Mouse (Mus musculus): Measurements from ENCODE around the gene Golga2. TPM values are rescaled to one million over a fixed set of nuclear protein-coding genes. Genes with fewer than 3 reads are reported as not detected.

Gene Golga2
- 45.3 TPM for polyA plus RNA-seq (2017; shearing (Covaris generic))

GRCm38 (mm10) chr2:32287334-32287840 is at the start of gene Golga2:
Gene Golga2 (plus strand): TSS chr2:32287384.

GRCm38 (mm10) chr2:32259657-32260417 is 27.3 kb upstream of the Golga2 start, which contains the start of gene Uck1:
Gene Uck1 (minus strand): TSS chr2:32260159.

DNA sequence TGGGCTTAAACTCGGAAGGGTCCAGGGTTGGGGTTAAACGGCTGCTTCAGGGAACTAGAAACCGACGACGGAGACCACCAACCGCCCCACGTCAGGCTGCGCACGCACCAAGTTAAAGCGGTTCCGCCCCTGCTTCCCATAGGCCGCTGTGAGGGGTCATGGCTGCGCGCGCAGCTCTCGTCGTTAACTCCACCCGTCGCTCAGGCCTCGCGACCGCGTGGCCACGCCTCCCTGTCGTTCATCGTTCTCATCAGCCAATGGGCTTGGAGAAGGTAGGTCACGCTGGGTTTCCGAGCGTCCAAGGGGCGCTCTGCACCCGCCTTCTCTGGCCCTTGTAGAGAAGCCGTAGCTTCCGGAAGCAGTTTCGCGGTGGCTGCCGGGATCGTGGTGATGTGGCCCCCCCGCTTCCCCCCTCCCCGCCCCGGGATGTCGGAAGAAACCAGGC is 761 bp downstream of the Golga2 start, which contains the start of gene Swi5:
Gene Swi5, minus strand, starts transcription at position 153 of the 445 bp plus-strand sequence.

DNA sequence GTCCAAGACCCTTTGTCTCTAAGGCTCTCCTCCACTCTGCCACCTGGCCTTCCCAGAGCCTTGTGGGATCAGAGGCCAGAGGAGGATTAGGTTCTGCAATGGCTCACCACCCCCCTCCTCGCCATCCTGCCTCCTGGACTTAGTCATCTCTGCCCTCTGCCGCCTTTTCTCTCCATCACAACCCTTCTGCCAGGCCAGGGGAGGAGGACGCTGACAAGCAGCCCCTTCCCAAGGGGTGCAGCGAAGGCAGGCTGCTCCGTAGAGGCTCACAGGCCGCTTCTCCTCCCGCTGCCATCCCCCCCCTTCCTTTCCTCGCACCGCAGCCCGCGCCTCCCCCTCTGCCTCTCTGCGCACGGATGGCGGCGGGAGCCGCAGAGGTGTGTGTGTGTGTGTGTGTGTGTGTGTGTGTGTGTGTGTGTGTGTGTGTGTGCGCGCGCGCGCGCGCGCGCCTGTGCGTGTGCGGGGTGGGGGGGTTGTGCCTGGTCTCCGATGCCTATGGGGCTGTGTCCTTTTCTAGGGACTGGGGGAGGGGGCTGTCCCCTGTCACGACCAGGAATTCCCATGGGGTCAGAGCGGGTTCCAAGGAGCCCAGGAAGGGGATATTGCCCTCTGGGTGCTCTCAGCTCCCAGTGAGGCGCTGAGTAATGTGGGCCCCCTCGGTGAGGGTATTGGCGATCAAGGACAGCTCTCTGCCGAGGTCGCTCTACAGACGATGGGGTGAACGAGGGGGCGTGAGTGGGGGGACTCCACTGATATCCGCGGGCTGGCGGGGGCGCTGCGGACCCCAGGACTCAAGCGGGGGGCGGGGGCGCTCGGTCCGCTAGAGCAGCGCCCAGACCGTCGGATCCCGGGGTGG is 65.2 kb downstream of the Golga2 start, which contains the start of gene Ciz1:
Gene Ciz1, plus strand, starts transcription at position 177 of the 856 bp plus-strand sequence.

GRCm38 (mm10) chr2:32353007-32353542 is 65.9 kb downstream of the Golga2 start, which contains the start of gene Dnm1:
Gene Dnm1 (minus strand): TSS chr2:32353338.

Other genes with a start within 250 kb of the Golga2 start
- 30.1 TPM for gene Fam78a, start 202.5 kb upstream of the Golga2 start, polyA plus RNA-seq (2017; shearing (Covaris generic))
- gene Plpp7, start 191.9 kb upstream of the Golga2 start, polyA plus RNA-seq (2017; shearing (Covaris generic)) = not detected
- 17.2 TPM for gene Prrc2b, start 136.3 kb upstream of the Golga2 start, polyA plus RNA-seq (2017; shearing (Covaris generic))
- gene Pomt1, start 50.8 kb upstream of the Golga2 start, polyA plus RNA-seq (2017; shearing (Covaris generic)) = 11.7 TPM
- 90.7 TPM for gene Uck1, start 27.2 kb upstream of the Golga2 start, polyA plus RNA-seq (2017; shearing (Covaris generic))
- 279 TPM for gene Swi5, start 691 bp downstream of the Golga2 start, polyA plus RNA-seq (2017; shearing (Covaris generic))
- 122 TPM for gene Ciz1, start 64.9 kb downstream of the Golga2 start, polyA plus RNA-seq (2017; shearing (Covaris generic))
- not detected for gene Dnm1, start 66.0 kb downstream of the Golga2 start, polyA plus RNA-seq (2017; shearing (Covaris generic))
- gene 1110008P14Rik, start 94.6 kb downstream of the Golga2 start, polyA plus RNA-seq (2017; shearing (Covaris generic)) = 85.2 TPM
- gene Lcn2, start 100.9 kb downstream of the Golga2 start, polyA plus RNA-seq (2017; shearing (Covaris generic)) = not detected
- 2.2 TPM for gene Ptges2, start 108.5 kb downstream of the Golga2 start, polyA plus RNA-seq (2017; shearing (Covaris generic))
- gene Naif1, start 163.1 kb downstream of the Golga2 start, polyA plus RNA-seq (2017; shearing (Covaris generic)) = 8.3 TPM
- 4.1 TPM for gene Slc25a25, start 164.1 kb downstream of the Golga2 start, polyA plus RNA-seq (2017; shearing (Covaris generic))
- 59.5 TPM for gene Fam102a, start 247.9 kb downstream of the Golga2 start, polyA plus RNA-seq (2017; shearing (Covaris generic))